Mouse (Mus musculus) midbrain, postnatal 0 days (tissue): Measurements from ENCODE around the gene Foxn3. TPM values are rescaled to one million over a fixed set of nuclear protein-coding genes. Genes with fewer than 3 reads are reported as not detected.
A peak's percentile ranks its signal among the peaks of the same experiment; 100 is the strongest.

ENCODE experiments used
- ATAC-seq: fragments of 200-750 bp; cut with Nextera tagmentation; 2 replicates; pipeline ENCODE4 v1.8.0; 2017; ENCODE audit warnings: moderate number of reproducible peaks, mild to moderate bottlenecking, moderate TSS enrichment, moderate library complexity; ENCODE audit not compliant: low FRiP score
- DNase-seq: peaks from one replicate; pipeline ENCODE4 v3.0.0-alpha.2; 2015; ENCODE audit warnings: low spot score
- H3K27ac ChIP-seq: fragments of 300-500 bp; sonication (generic); 2 replicates; pipeline ENCODE4 v1.5.1; 2014; ENCODE audit warnings: low read depth, mild to moderate bottlenecking, low read length, mixed read lengths
- H3K27me3 ChIP-seq: fragments of 300-500 bp; sonication (generic); 2 replicates; pipeline ENCODE4 v1.6.1; 2014; ENCODE audit warnings: low read length, control low read depth, mixed read lengths; ENCODE audit not compliant: insufficient read depth
- H3K36me3 ChIP-seq: fragments of 300-500 bp; sonication (generic); 2 replicates; pipeline ENCODE4 v1.6.1; 2014; ENCODE audit warnings: low read length, control low read depth, mixed read lengths; ENCODE audit not compliant: insufficient read depth
- H3K4me1 ChIP-seq: fragments of 300-500 bp; sonication (generic); 2 replicates; pipeline ENCODE4 v1.6.1; 2014; ENCODE audit warnings: mild to moderate bottlenecking, control low read depth, antibody characterized with exemption, low read length, mixed read lengths; ENCODE audit not compliant: insufficient read depth
- H3K4me2 ChIP-seq: fragments of 300-500 bp; sonication (generic); 2 replicates; pipeline ENCODE4 v1.6.1; 2014; ENCODE audit warnings: low read depth, mild to moderate bottlenecking, low read length, mixed read lengths; ENCODE audit not compliant: poor library complexity, severe bottlenecking
- H3K4me3 ChIP-seq: fragments of 300-500 bp; sonication (generic); 2 replicates; pipeline ENCODE4 v1.5.1; 2014; ENCODE audit warnings: low read depth, mild to moderate bottlenecking, low read length, moderate library complexity
- H3K9ac ChIP-seq: fragments of 300-500 bp; sonication (generic); replicated peaks from 2 replicates; pipeline ENCODE4 v1.6.1; 2014; ENCODE audit warnings: mild to moderate bottlenecking, low read length, moderate library complexity, mixed read lengths; ENCODE audit not compliant: poor library complexity, severe bottlenecking
- H3K9me3 ChIP-seq: fragments of 300-500 bp; sonication (generic); 2 replicates; pipeline ENCODE4 v1.6.1; 2016; ENCODE audit warnings: low read length, control low read depth
- CTCF ChIP-seq: IDR thresholded peaks from 2 replicates; pipeline ENCODE4 v1.5.1; 2016; ENCODE audit warnings: antibody characterized with exemption, mild to moderate bottlenecking
- WGBS: fragments of 180-500 bp; shearing (Covaris S2); extraction: QIAGEN DNeasy Blood & Tissue Kit; methylation state at CpG from one replicate; pipeline ENCODE4 v1.1.7; 2014; 5-methylcytosine and 5-hydroxymethylcytosine counted together
- polyA plus RNA-seq: library from polyadenylated mRNA; unstranded; fragments of >200 nt; fragmentation: Nextera tagmentation; extraction: Ambion mirVana; gene quantifications from 2 replicates; pipeline ENCODE4 v1.2.1, GENCODE M21; 2015
- total RNA-seq: library from RNA; depleted of rRNA; stranded (reverse); fragments of >200 nt; gene quantifications from 2 replicates; pipeline ENCODE4 v1.2.3, GENCODE M21; 2014

Gene Foxn3
- total and polyA plus RNA-seq, 2 experiments from 2014 or later = 38.9 to 72.7 TPM

GRCm38 (mm10) chr12:99518640-99519039, 44.7 kb downstream of the Foxn3 start:
- H3K27me3 ChIP-seq = no peaks in the 10 kb centered on the region
- no peaks in the 10 kb centered on the region for H3K36me3 ChIP-seq
- no peaks in the 10 kb centered on the region for H3K9me3 ChIP-seq
- no peaks in the 10 kb centered on the region for H3K4me1 ChIP-seq
- H3K4me2 ChIP-seq = no peak overlapping the region
- no peak for DNase-seq
- H3K27ac ChIP-seq = no peak overlapping the region
- WGBS = 95% methylated on average over 10 of the region's 10 CpGs
- H3K4me3 ChIP-seq = no peak overlapping the region
- TF ChIP-seq CTCF = no peak
- H3K9ac ChIP-seq = no peak overlapping the region
- ATAC-seq = no peak

GRCm38 (mm10) chr12:99518126-99518525, 45.3 kb downstream of the Foxn3 start:
- WGBS = 89% methylated on average over 12 of the region's 12 CpGs
- no peak for DNase-seq
- H3K36me3 ChIP-seq = no peaks in the 10 kb centered on the region

GRCm38 (mm10) chr12:99517296-99517695, 46.1 kb downstream of the Foxn3 start:
- Histone ChIP-seq H3K27ac (no peak overlapping the region), H3K9me3 (no peaks in the 10 kb centered on the region), H3K4me3 (no peak overlapping the region), H3K9ac (no peak overlapping the region), H3K36me3 (no peaks in the 10 kb centered on the region), H3K27me3 (no peaks in the 10 kb centered on the region), H3K4me1 (no peaks in the 10 kb centered on the region), H3K4me2 (no peak overlapping the region)
- TF ChIP-seq CTCF = no peak
- no peak for DNase-seq
- no peak for ATAC-seq
- 92% methylated on average over 5 of the region's 5 CpGs for WGBS

More at GRCm38 (mm10) chr12:99518126-99518525, 45.3 kb downstream of the Foxn3 start:
- no peak overlapping the region for H3K27ac ChIP-seq
- no peaks in the 10 kb centered on the region for H3K9me3 ChIP-seq
- no peak for TF ChIP-seq CTCF
- no peak overlapping the region for H3K4me2 ChIP-seq
- no peak overlapping the region for H3K4me3 ChIP-seq
- H3K9ac ChIP-seq = no peak overlapping the region
- no peaks in the 10 kb centered on the region for H3K27me3 ChIP-seq
- no peak for ATAC-seq
- H3K4me1 ChIP-seq = no peaks in the 10 kb centered on the region

GRCm38 (mm10) chr12:99515481-99515880, 47.9 kb downstream of the Foxn3 start:
- Histone ChIP-seq H3K4me1 (no peaks in the 10 kb centered on the region), H3K27me3 (no peaks in the 10 kb centered on the region), H3K27ac (no peak overlapping the region), H3K9ac (no peak overlapping the region), H3K4me2 (no peak overlapping the region), H3K4me3 (no peak overlapping the region), H3K9me3 (no peaks in the 10 kb centered on the region), H3K36me3 (no peaks in the 10 kb centered on the region)
- TF ChIP-seq CTCF = no peak
- WGBS = 71% methylated on average over 3 of the region's 3 CpGs
- DNase-seq (no peak), ATAC-seq (no peak)

- H3K9ac ChIP-seq = no peak overlapping the region
- WGBS = 90% methylated on average over 5 of the region's 5 CpGs
- DNase-seq = no peak
- H3K36me3 ChIP-seq = no peaks in the 10 kb centered on the region
- H3K27me3 ChIP-seq = no peaks in the 10 kb centered on the region
- no peaks in the 10 kb centered on the region for H3K9me3 ChIP-seq
- no peak for ATAC-seq
- no peak overlapping the region for H3K4me3 ChIP-seq
- H3K27ac ChIP-seq = no peak overlapping the region
- H3K4me1 ChIP-seq = no peaks in the 10 kb centered on the region
- H3K4me2 ChIP-seq = no peak overlapping the region
- no peak for TF ChIP-seq CTCF
These were observed 51.7 kb downstream of the Foxn3 start for GRCm38 (mm10) chr12:99511644-99512043.

GRCm38 (mm10) chr12:99510759-99511158, 52.6 kb downstream of the Foxn3 start:
- Histone ChIP-seq H3K36me3 (no peaks in the 10 kb centered on the region), H3K4me3 (no peak overlapping the region), H3K9me3 (no peaks in the 10 kb centered on the region), H3K27ac (peak overlapping the region; percentile 9; the same call in 1 of the 2 replicates), H3K4me1 (no peaks in the 10 kb centered on the region), H3K9ac (0 out of 2 replicates have a peak overlapping the region, but pooled peaks have one; percentile 24), H3K4me2 (no peak overlapping the region), H3K27me3 (no peaks in the 10 kb centered on the region)
- TF ChIP-seq CTCF = no peak
- DNase-seq (no peak), ATAC-seq (no peak; the same call in 1 of the 2 replicates)
- 34% methylated on average over 5 of the region's 5 CpGs for WGBS
